ENCODE assay signal across 10 mouse cellular contexts in the genomic region with DNA sequence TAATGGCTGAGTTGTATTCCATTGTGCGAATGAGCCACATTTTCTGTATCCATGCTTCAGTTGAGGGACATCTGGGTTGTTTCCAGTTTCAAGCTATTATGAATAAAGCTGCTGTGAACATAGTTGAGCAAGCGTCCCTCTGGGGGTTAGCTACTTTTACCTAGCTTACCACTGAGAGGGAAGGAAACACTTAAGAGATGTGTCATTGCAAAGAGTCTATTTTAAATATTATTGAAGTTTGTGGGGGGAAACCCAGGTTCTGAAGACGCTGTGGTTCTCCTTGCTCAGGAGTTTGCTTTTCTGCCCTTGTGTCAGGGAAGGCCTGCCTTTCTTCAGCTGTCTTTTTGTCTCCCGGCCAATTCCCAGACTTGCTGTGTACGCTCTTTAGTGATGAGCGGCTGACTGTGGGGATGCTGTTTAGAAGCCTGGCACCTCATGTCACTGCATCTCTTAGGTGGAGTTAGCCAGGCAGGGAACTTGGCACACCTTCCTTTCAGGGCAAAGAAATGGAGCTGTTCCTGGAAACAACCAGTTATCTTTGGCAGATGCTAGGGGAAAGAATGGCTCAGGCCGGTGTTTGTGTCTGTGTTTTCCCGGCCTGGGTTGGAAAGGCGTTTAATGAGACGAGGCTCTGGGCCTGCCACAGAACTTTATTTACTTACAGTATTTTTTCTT. TPM values are rescaled to one million over a fixed set of nuclear protein-coding genes. Genes with fewer than 3 reads are reported as not detected.
A peak's percentile ranks its signal among the peaks of the same experiment; 100 is the strongest.
DNase-seq lines count a peak whose midpoint lies in the region; ATAC-seq lines count a peak whose summit lies in the region.
"Had no signal": no experiment of that assay in that cellular context is flagged by ENCODE, and none has a peak within 500 bp of the region (broad histone marks: within the 10 kb centered on the region; RNA-seq: fewer than 3 reads in every experiment).

No protein-coding gene starts in this region.

- H3K4me3 ChIP-seq in midbrain, embryonic 11.5 days (ENCODE audit: low read depth, low read length), result no peak overlapping the region
- no peak overlapping the region for H3K4me3 ChIP-seq in midbrain, embryonic 15.5 days
- H3K4me3 ChIP-seq in neural tube, embryonic 15.5 days (replicated peaks), result no peak overlapping the region

- DNase-seq in midbrain, embryonic 11.5 days (ENCODE audit: low spot score, missing footprints), result peak; percentile 37
- peak; percentile 53 for DNase-seq in cerebellum, adult 8-10 months
- DNase-seq in heart, adult 18-20 months, result peak; percentile 77 to 80
- DNase-seq in thymus, postnatal 14 days, result no peak
- DNase-seq in layer of hippocampus, adult 18-20 months (ENCODE audit: low spot score in 2 of 2), result no peak
- DNase-seq: right cerebral cortex, adult 18-20 months had no signal

- no peak overlapping the region for H3K9ac ChIP-seq in midbrain, embryonic 11.5 days (ENCODE audit: low read length)
- no peak overlapping the region for H3K9ac ChIP-seq in midbrain, embryonic 15.5 days
- H3K9ac ChIP-seq in neural tube, embryonic 15.5 days (replicated peaks), result no peak overlapping the region

- H3K27ac ChIP-seq in midbrain, embryonic 11.5 days (ENCODE audit: low read depth, low read length), result no peak overlapping the region
- H3K27ac ChIP-seq in midbrain, embryonic 15.5 days, result no peak overlapping the region
- H3K27ac ChIP-seq in neural tube, embryonic 15.5 days (replicated peaks), result peak overlapping the region; percentile 38

- no peak for ATAC-seq in midbrain, embryonic 11.5 days (ENCODE audit: low FRiP score)
- ATAC-seq in midbrain, embryonic 15.5 days (replicated peaks), result no peak
- ATAC-seq in neural tube, embryonic 15.5 days (ENCODE audit: low FRiP score), result no peak

- no peak overlapping the region for H3K4me2 ChIP-seq in midbrain, embryonic 11.5 days
- no peak overlapping the region for H3K4me2 ChIP-seq in midbrain, embryonic 15.5 days
- no peak overlapping the region for H3K4me2 ChIP-seq in neural tube, embryonic 15.5 days

- WGBS in midbrain, embryonic 11.5 days, result 87% methylated on average over 10 of the region's 10 CpGs
- 81% methylated on average over 10 of the region's 10 CpGs for WGBS in midbrain, embryonic 15.5 days
- 61% methylated on average over 10 of the region's 10 CpGs for WGBS in neural tube, embryonic 15.5 days

- no peaks in the 10 kb centered on the region for H3K27me3 ChIP-seq in midbrain, embryonic 11.5 days (ENCODE audit: control insufficient read depth, insufficient read depth, low read length)
- no peaks in the 10 kb centered on the region for H3K27me3 ChIP-seq in midbrain, embryonic 15.5 days (replicated peaks)
- H3K27me3 ChIP-seq in neural tube, embryonic 15.5 days (replicated peaks), result no peaks in the 10 kb centered on the region

- H3K36me3 ChIP-seq in midbrain, embryonic 11.5 days (ENCODE audit: control insufficient read depth, insufficient read depth, low read length), result no peaks in the 10 kb centered on the region
- no peaks in the 10 kb centered on the region for H3K36me3 ChIP-seq in midbrain, embryonic 15.5 days (replicated peaks)
- H3K36me3 ChIP-seq in neural tube, embryonic 15.5 days, result no peaks in the 10 kb centered on the region

- H3K4me1 ChIP-seq in midbrain, embryonic 11.5 days (ENCODE audit: control insufficient read depth, insufficient read depth, low read length), result peaks cover 8% of the 10 kb centered on the region; the same call in 1 of the 2 replicates
- H3K4me1 ChIP-seq in midbrain, embryonic 15.5 days, result peaks cover 14% of the 10 kb centered on the region
- H3K4me1 ChIP-seq in neural tube, embryonic 15.5 days, result peaks cover 33% of the 10 kb centered on the region

- no peaks in the 10 kb centered on the region for H3K9me3 ChIP-seq in midbrain, embryonic 11.5 days (ENCODE audit: control insufficient read depth, low read length)
- H3K9me3 ChIP-seq in midbrain, embryonic 15.5 days, result no peaks in the 10 kb centered on the region
- H3K9me3 ChIP-seq in neural tube, embryonic 15.5 days (replicated peaks), result no peaks in the 10 kb centered on the region

RNA-seq across cellular contexts. Expression of a gene that starts 31.2 kb away (rescaled TPM):
- 7.6 and 9.0 TPM in 2 replicates for polyA plus RNA-seq in midbrain, embryonic 11.5 days (2014; fragmentation: Nextera tagmentation; extraction: Ambion mirVana)
- polyA plus RNA-seq in midbrain, embryonic 15.5 days (2015; fragmentation: Nextera tagmentation; extraction: Ambion mirVana), result 17.9 and 19.2 TPM in 2 replicates
- total RNA-seq in heart, adult 18-20 months (2021), result 10 to 100 TPM in 1 of 2 experiments, 1 to 10 TPM in 1; 8.7 to 10.7 TPM
- 13.9 and 15.6 TPM in 2 replicates for polyA plus RNA-seq in neural tube, embryonic 15.5 days (2015; fragmentation: Nextera tagmentation; extraction: Ambion mirVana)
- 100 to 1,000 TPM; 132 to 133 TPM for total RNA-seq in layer of hippocampus, adult 18-20 months (2021)

RNA-seq across cellular contexts. Expression of a gene that starts 54.8 kb away (rescaled TPM):
- 4.9 and 6.2 TPM in 2 replicates for polyA plus RNA-seq in midbrain, embryonic 11.5 days (2014; fragmentation: Nextera tagmentation; extraction: Ambion mirVana)
- 22.2 and 23.2 TPM in 2 replicates for polyA plus RNA-seq in midbrain, embryonic 15.5 days (2015; fragmentation: Nextera tagmentation; extraction: Ambion mirVana)
- under 1 TPM; 0.57 to 0.75 TPM for total RNA-seq in heart, adult 18-20 months (2021)
- polyA plus RNA-seq in neural tube, embryonic 15.5 days (2015; fragmentation: Nextera tagmentation; extraction: Ambion mirVana), result 16.7 and 17.4 TPM in 2 replicates
- 10 to 100 TPM; 28.6 to 30.5 TPM for total RNA-seq in layer of hippocampus, adult 18-20 months (2021)

RNA-seq across cellular contexts. Expression of a gene that starts 59.2 kb away (rescaled TPM):
- not detected in 2 replicates for polyA plus RNA-seq in midbrain, embryonic 11.5 days (2014; fragmentation: Nextera tagmentation; extraction: Ambion mirVana)
- 0.54 and 1.5 TPM in 2 replicates for polyA plus RNA-seq in midbrain, embryonic 15.5 days (2015; fragmentation: Nextera tagmentation; extraction: Ambion mirVana)
- not detected for total RNA-seq in heart, adult 18-20 months (2021)
- 0.46 and 0.58 TPM in 2 replicates for polyA plus RNA-seq in neural tube, embryonic 15.5 days (2015; fragmentation: Nextera tagmentation; extraction: Ambion mirVana)
- under 1 TPM; 0.68 to 0.87 TPM for total RNA-seq in layer of hippocampus, adult 18-20 months (2021)
- polyA plus RNA-seq: embryonic facial prominence, embryonic 11.5 days; large intestine, adult 2 months had no signal

Comparison
In these comparisons a context has a peak if more than half of its experiments do, and no peak if none do; other contexts are left out.
1. DNase-seq: peak in midbrain, embryonic 11.5 days (single experiment), cerebellum, adult 8-10 months (single experiment) and heart, adult 18-20 months (2 of 2); none in thymus, postnatal 14 days (single experiment) and layer of hippocampus, adult 18-20 months (0 of 2).